Comparison of ENCODE assay signal across 11 mouse cellular contexts in genomic region chr3:89898870-89899510, GRCm38 (mm10). TPM values are rescaled to one million over a fixed set of nuclear protein-coding genes. Genes with fewer than 3 reads are reported as not detected.
DNase-seq lines count a peak whose midpoint lies in the region; ATAC-seq and TF ChIP-seq lines count a peak whose summit lies in the region.
"Had no signal": no experiment of that assay in that cellular context is flagged by ENCODE, and none has a peak within 500 bp of the region (broad histone marks: within the 10 kb centered on the region; RNA-seq: fewer than 3 reads in every experiment).

No protein-coding gene starts in this region.

- 62% methylated on average over 5 of the region's 5 CpGs for WGBS in intestine, embryonic 16.5 days
- WGBS in liver, postnatal 0 days (ENCODE audit: insufficient replicate concordance), result 55% methylated on average over 5 of the region's 5 CpGs
- 85% methylated on average over 5 of the region's 5 CpGs for WGBS in thymus, adult 2 months

- peak; percentile 45; the same call in 1 of the 2 replicates for TF ChIP-seq EP300 in liver, postnatal 0 days (IDR thresholded peaks at IDR 0.05; ENCODE audit: low read depth)

- TF ChIP-seq POLR2A in thymus, adult 2 months (IDR thresholded peaks at IDR 0.05; ENCODE audit: control insufficient read depth, extremely low read depth, insufficient read depth, low read length, poor library complexity), result no peak

- no peak for ATAC-seq in intestine, embryonic 16.5 days
- peak; percentile 70 for ATAC-seq in liver, postnatal 0 days

- DNase-seq in adrenal gland, adult 2 months, result peak; percentile 38
- no peak for DNase-seq in adrenal gland, adult 18-20 months (ENCODE audit: low spot score in 2 of 2)
- peak; percentile 65 for DNase-seq in 3T3-L1 (ENCODE audit: low read depth, low spot score)
- DNase-seq in liver, postnatal 0 days, result no peak
- no peak for DNase-seq in thymus, adult 2 months
- no peak for DNase-seq in neural tube, embryonic 10.5 days (ENCODE audit: extremely low spot score, low spot score)
- DNase-seq in right cerebral cortex, adult 18-20 months, result no peak
- DNase-seq: embryo, embryonic 11 days had no signal

- no peaks in the 10 kb centered on the region for H3K27me3 ChIP-seq in intestine, embryonic 16.5 days (replicated peaks; ENCODE audit: control insufficient read depth, insufficient read depth, low read length)
- H3K27me3 ChIP-seq in liver, postnatal 0 days (ENCODE audit: insufficient read depth, low read length), result no peaks in the 10 kb centered on the region
- H3K27me3 ChIP-seq in thymus, adult 2 months (ENCODE audit: control insufficient read depth, insufficient read depth, low read length), result no peaks in the 10 kb centered on the region
- H3K27me3 ChIP-seq: neural tube, embryonic 15.5 days had no signal

- peak overlapping the region; percentile 21; the same call in 1 of the 2 replicates for H3K27ac ChIP-seq in intestine, embryonic 16.5 days (ENCODE audit: low read length)
- peak overlapping the region; percentile 89 for H3K27ac ChIP-seq in liver, postnatal 0 days (ENCODE audit: low read depth)
- H3K27ac ChIP-seq in thymus, adult 2 months (ENCODE audit: control insufficient read depth, insufficient read depth, low read length), result no peak overlapping the region
- H3K27ac ChIP-seq: hindbrain, embryonic 13.5 days; neural tube, embryonic 15.5 days had no signal

- no peaks in the 10 kb centered on the region for H3K36me3 ChIP-seq in intestine, embryonic 16.5 days (ENCODE audit: control insufficient read depth, insufficient read depth, low read length)
- peaks cover 5% of the 10 kb centered on the region; the same call in 1 of the 2 replicates for H3K36me3 ChIP-seq in liver, postnatal 0 days (replicated peaks; ENCODE audit: insufficient read depth, low read length)
- no peaks in the 10 kb centered on the region for H3K36me3 ChIP-seq in thymus, adult 2 months (ENCODE audit: control insufficient read depth, insufficient read depth, low read length)
- H3K36me3 ChIP-seq: hindbrain, embryonic 13.5 days; neural tube, embryonic 15.5 days had no signal

- H3K4me2 ChIP-seq in intestine, embryonic 16.5 days (ENCODE audit: low read depth, low read length), result no peak overlapping the region
- H3K4me2 ChIP-seq in liver, postnatal 0 days (ENCODE audit: low read depth, low read length), result no peak overlapping the region
- H3K4me2 ChIP-seq: hindbrain, embryonic 13.5 days; neural tube, embryonic 15.5 days had no signal

- no peak for TF ChIP-seq CTCF in liver, postnatal 0 days (IDR thresholded peaks at IDR 0.05; ENCODE audit: low read depth)
- no peak for TF ChIP-seq CTCF in thymus, adult 2 months (IDR thresholded peaks at IDR 0.05; ENCODE audit: borderline replicate concordance, control insufficient read depth, extremely low read depth, insufficient read depth, low read length, poor library complexity)

- H3K9me3 ChIP-seq in intestine, embryonic 16.5 days (ENCODE audit: control insufficient read depth, low read length), result no peaks in the 10 kb centered on the region
- H3K9me3 ChIP-seq in liver, postnatal 0 days (ENCODE audit: low read length), result no peaks in the 10 kb centered on the region
- H3K9me3 ChIP-seq: hindbrain, embryonic 13.5 days; neural tube, embryonic 15.5 days had no signal

- H3K4me3 ChIP-seq in intestine, embryonic 16.5 days (ENCODE audit: low read length), result no peak overlapping the region
- H3K4me3 ChIP-seq in liver, postnatal 0 days (ENCODE audit: low read depth, low read length), result no peak overlapping the region
- H3K4me3 ChIP-seq in thymus, adult 2 months (ENCODE audit: control insufficient read depth, insufficient read depth, low read length), result no peak overlapping the region
- H3K4me3 ChIP-seq: hindbrain, embryonic 13.5 days; neural tube, embryonic 15.5 days had no signal

- no peak overlapping the region for H3K9ac ChIP-seq in intestine, embryonic 16.5 days (ENCODE audit: low read depth, low read length)
- peak overlapping the region; percentile 44; the same call in 1 of the 2 replicates for H3K9ac ChIP-seq in liver, postnatal 0 days (replicated peaks)
- H3K9ac ChIP-seq: hindbrain, embryonic 13.5 days; neural tube, embryonic 15.5 days had no signal

- H3K4me1 ChIP-seq in intestine, embryonic 16.5 days (ENCODE audit: control insufficient read depth, insufficient read depth, low read length), result no peaks in the 10 kb centered on the region
- H3K4me1 ChIP-seq in liver, postnatal 0 days (ENCODE audit: insufficient read depth), result peaks cover 55% of the 10 kb centered on the region
- peaks cover 10% of the 10 kb centered on the region for H3K4me1 ChIP-seq in thymus, adult 2 months (replicated peaks; ENCODE audit: control insufficient read depth, insufficient read depth, low read length)

RNA-seq across cellular contexts. Expression of gene Il6ra, which starts 14.0 kb away (rescaled TPM):
- 10 to 100 TPM in 1 of 2 experiments, 1 to 10 TPM in 1; 7.9 to 11.5 TPM for total RNA-seq in adrenal gland, adult 2 months (2021)
- 5.2 and 5.3 TPM in 2 replicates for polyA plus RNA-seq in adrenal gland, adult 2 months (2012; rRNA removed)
- total RNA-seq in adrenal gland, adult 18-20 months (2021), result 10 to 100 TPM in 1 of 2 experiments, 1 to 10 TPM in 1; 7.8 to 13.9 TPM
- polyA plus RNA-seq in intestine, embryonic 16.5 days (2015; fragmentation: Nextera tagmentation; extraction: Ambion mirVana), result 3.0 and 3.4 TPM in 2 replicates
- polyA plus RNA-seq in liver, postnatal 0 days (2015; fragmentation: Nextera tagmentation; extraction: Ambion mirVana), result 10.2 and 11.8 TPM in 2 replicates
- polyA plus RNA-seq in thymus, adult 2 months (2012; rRNA removed), result 10.4 and 11.1 TPM in 2 replicates

Comparison
In these comparisons a context has a peak if more than half of its experiments do, and no peak if none do; other contexts are left out.
1. DNase-seq: peak in adrenal gland, adult 2 months (single experiment) and 3T3-L1 (single experiment); none in adrenal gland, adult 18-20 months (0 of 2), liver, postnatal 0 days (single experiment), thymus, adult 2 months (single experiment), neural tube, embryonic 10.5 days (single experiment) and right cerebral cortex, adult 18-20 months (single experiment).